Mouse (Mus musculus): ENCODE data around the gene Cyp2b13.
"Not testable (repeated sequence)": the region's sequence is repeated elsewhere in the genome, so short reads cannot be mapped to it uniquely, and the experiment has no call there.

Cyp2b13 gene

DNA sequence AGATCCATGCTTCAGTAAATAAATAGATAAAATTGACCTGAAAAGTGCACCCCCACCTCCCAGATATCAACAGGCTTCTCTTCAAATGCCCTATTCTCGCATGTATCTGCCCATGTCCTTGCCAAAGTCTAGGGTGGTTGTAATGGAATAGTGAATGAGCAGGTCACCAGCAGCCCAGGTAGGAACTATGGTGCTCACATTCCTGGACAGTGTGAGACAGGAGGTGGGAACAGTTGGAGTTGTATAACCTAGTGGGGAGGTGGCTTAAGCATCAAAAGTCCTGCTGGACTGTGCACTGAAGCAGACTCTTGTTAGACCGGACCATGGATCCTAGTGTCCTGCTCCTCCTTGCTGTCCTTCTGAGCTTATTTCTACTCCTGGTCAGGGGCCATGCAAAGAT is at the start of gene Cyp2b13:
TSS of gene Cyp2b13 (plus strand) at position 301 of the 400 bp plus-strand sequence.
- not testable (repeated sequence) for DNase-seq (ENCODE audit: low read depth)

DNA sequence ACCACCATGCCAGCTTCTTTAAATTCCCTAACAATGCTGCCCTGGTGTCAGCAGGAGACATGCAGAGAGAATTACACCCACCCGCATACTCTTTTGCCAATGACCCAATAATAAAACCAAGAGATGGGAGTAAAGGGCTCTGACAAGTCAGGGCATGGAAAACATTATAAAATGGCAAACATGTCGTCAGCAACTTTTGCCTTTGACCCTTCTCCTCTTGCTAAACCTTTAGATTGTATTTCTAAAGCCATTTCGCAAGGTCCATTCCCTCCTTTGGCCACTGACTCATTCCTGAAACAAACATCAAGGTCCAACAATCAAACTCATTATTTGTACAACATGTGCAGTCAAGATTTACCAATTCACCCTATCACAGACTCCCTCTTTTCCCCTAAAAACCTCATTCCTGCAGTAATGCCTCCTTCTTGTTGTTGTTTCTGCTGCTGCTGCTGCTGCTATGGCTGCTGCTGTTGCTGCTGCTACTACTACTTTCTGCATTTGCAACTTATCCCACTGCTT is 41.4 kb upstream of the Cyp2b13 start:
- not testable (repeated sequence) for DNase-seq (ENCODE audit: low read depth)

DNA sequence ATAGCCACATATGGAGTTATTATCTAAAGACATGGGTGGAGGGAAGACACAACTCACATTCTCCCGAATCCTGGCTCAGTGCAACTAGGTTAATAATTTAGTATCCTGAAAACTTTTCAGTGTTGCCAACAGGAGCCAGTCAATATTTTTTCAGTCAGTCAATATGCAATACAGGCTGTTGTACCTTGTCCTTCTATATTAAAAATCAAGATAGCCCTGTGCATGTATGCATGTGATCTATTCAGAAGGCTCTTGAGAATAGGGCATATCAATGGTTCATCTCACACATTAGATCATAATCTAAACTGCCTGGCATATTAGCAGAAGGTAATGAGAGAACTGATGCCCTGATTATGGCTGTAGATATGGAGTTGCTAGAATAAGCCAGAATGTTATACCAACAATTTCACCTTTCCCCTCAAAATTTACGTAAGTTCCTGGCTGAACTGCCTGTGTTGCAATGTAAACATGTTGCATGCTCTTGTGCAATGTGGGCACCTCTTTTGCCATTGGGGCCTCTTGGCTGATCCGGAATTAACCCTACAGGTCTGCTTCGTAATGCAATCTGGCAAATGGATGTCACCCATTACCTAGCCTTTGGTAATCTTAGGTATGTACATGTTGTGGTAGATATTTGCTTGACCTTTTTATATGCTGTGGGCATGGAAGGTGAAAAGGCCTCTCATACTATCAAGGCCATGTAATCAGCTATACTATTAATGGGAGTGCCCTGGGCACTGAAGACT is 6.2 kb upstream of the Cyp2b13 start:
- not testable (repeated sequence) for DNase-seq (ENCODE audit: low read depth)

DNA sequence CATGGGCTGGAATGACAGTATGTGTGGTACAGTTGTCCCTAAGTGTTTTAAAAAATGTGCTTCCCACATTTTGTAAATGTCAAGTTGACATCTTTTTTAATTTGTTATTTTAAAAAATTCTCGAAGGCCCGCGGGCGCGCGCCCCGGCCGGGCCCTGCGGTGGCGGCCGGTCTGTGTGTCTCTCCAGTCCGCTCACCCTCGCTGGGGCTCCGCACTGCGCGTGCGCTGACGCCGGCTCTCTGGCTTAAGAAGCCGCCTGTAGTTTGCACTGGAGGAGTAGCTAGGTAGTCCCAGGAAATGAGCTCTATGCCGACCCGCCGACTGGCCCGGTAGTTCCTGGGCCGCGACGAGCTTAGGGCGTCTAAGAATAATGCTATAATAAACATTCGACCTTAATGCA is 10.4 kb downstream of the Cyp2b13 start:
- not testable (repeated sequence) for DNase-seq (ENCODE audit: low read depth)

DNA sequence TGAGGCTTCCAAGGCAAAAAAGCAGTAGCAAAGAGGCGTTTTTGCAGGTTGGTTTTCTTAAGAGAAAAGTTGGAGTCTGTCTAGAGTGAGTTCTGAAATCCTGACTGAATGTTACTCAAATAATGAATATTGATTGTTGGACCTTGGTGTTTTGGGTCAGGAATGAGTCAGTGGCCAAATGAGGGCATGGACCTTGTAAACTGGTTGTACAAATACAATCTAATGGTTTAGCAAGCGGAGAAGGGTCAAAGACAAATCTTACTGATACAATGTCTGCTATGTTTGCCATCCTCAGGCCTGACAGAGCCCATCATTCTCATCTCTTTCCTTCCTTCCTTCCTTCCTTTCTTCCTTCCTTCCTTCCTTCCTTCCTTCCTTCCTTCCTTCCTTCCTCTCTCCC is 21.3 kb downstream of the Cyp2b13 start:
- DNase-seq (ENCODE audit: low read depth), result no peak

DNA sequence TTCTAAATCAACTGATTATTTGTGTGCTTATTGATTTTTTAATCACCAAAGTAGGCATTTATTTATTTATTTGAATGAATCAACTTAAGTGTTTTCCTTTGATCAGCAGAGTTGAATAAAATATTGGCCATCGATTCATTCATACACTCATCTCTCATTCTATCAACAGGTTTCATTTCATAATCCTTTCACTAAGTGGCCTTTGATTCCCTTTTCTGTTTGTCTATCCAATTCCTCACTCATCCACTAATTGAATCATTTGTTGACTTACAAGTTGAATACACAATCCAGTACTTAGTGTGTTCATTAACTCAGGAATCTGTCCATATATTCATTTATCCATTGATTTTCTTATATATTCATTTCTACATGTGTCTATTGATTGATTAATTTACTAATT is 26.1 kb downstream of the Cyp2b13 start:
- no peak for DNase-seq (ENCODE audit: low read depth)

DNA sequence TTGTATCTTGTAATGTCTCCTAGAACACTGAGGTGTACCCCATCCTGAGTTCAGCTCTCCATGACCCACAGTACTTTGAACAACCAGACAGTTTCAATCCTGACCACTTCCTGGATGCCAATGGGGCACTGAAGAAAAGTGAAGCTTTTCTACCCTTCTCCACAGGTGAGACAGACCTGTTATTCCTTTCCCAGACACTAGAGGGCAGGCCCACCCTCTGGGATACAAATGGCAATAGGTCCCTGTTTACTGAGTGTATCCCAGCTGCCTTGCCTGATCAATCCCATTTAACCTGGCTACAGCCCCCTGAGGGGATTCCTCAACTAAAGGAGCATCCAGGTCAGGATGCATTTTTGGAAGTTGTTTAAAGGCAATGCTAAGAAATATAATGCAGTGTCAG is 27.3 kb downstream of the Cyp2b13 start:
- DNase-seq (ENCODE audit: low read depth), result not testable (repeated sequence)

DNA sequence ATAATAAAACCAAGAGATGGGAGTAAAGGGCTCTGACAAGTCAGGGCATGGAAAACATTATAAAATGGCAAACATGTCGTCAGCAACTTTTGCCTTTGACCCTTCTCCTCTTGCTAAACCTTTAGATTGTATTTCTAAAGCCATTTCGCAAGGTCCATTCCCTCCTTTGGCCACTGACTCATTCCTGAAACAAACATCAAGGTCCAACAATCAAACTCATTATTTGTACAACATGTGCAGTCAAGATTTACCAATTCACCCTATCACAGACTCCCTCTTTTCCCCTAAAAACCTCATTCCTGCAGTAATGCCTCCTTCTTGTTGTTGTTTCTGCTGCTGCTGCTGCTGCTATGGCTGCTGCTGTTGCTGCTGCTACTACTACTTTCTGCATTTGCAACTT is 78.3 kb downstream of the Cyp2b13 start:
- not testable (repeated sequence) for DNase-seq (ENCODE audit: low read depth)

DNA sequence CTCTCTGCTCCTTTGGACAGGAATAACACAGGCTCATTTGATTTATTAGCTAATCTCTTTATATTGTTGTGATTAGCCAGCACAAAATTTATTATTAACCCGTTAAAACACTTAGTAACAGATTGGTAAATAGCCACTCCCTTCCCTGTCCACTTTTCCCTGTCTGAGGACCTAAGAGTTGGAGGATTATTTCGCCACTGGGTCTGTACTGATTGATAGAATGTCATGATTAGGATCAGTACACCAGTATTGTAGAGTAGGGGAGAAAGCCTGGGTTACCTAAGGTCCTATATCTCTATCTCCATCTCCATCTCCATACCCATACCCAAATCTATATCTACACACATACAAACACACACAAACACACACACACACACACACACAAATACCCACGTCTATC is 82.4 kb downstream of the Cyp2b13 start:
- not testable (repeated sequence) for DNase-seq (ENCODE audit: low read depth)

Data from c-Kit-positive CD71-negative TER-119-negative erythroid progenitor cells, embryonic 14.5 days (primary cell).